Mouse (Mus musculus): ENCODE measurements around the gene Setd7. TPM values are rescaled to one million over a fixed set of nuclear protein-coding genes. Genes with fewer than 3 reads are reported as not detected.
A peak's percentile ranks its signal among the peaks of the same experiment; 100 is the strongest.

Gene Setd7
- polyA plus RNA-seq, 1 experiment from 2014 or later, result 5.1 TPM

DNA sequence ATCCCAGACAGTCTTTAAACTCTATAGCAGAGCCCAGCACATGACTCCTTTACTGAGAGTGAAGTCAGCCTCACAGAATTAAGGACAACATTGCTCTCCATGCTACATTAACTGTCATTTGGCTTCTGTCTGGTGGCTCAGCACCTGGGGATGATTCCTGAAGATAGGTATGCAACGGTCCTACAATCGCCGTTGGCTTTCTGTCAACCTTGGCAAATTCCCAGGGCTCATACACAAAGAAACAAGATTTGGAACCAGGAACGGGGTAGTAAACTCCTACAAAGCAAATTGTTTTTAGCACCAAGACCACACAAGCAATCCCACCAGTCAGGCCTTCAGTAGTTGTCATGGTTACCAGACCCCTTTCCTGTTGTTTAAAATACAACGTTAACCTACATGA, 27.1 kb downstream of the Setd7 start:
- Histone ChIP-seq H3K36me3 (peaks cover 90% of the 10 kb centered on the region), H3K9ac (no peak overlapping the region), H3K4me2 (replicated peaks) (no peak overlapping the region), H3K27me3 (no peaks in the 10 kb centered on the region), H3K9me3 (no peaks in the 10 kb centered on the region), H3K4me1 (peaks cover 25% of the 10 kb centered on the region), H3K4me3 (no peak overlapping the region), H3K27ac (no peak overlapping the region)
- no peak for ATAC-seq (ENCODE audit: low FRiP score, low read depth)
- 74% methylated on average over 5 of the region's 5 CpGs for WGBS

- ATAC-seq (ENCODE audit: low FRiP score, low read depth), result no peak
- Histone ChIP-seq H3K36me3 (peaks cover 89% of the 10 kb centered on the region), H3K27ac (peak overlapping the region; percentile 39; the same call in 1 of the 2 replicates)
These were observed 28.4 kb downstream of the Setd7 start for GRCm38 (mm10) chr3:51532282-51532620.

GRCm38 (mm10) chr3:51531473-51532281, 29.0 kb downstream of the Setd7 start:
- peaks cover 91% of the 10 kb centered on the region for H3K36me3 ChIP-seq
- peak overlapping the region; percentile 39; the same call in 1 of the 2 replicates for H3K27ac ChIP-seq
- 73% methylated on average over 13 of the region's 13 CpGs for WGBS

More at GRCm38 (mm10) chr3:51532282-51532620, 28.4 kb downstream of the Setd7 start:
- Histone ChIP-seq H3K4me3 (no peak overlapping the region), H3K9me3 (no peaks in the 10 kb centered on the region), H3K9ac (no peak overlapping the region), H3K4me1 (peaks cover 25% of the 10 kb centered on the region), H3K27me3 (no peaks in the 10 kb centered on the region), H3K4me2 (replicated peaks) (no peak overlapping the region)
- WGBS, result 79% methylated on average over 5 of the region's 5 CpGs

GRCm38 (mm10) chr3:51526891-51527290, 33.8 kb downstream of the Setd7 start:
- no peak for ATAC-seq (ENCODE audit: low FRiP score, low read depth)
- no peaks in the 10 kb centered on the region for H3K27me3 ChIP-seq
- peaks cover 96% of the 10 kb centered on the region for H3K36me3 ChIP-seq

More at GRCm38 (mm10) chr3:51531473-51532281, 29.0 kb downstream of the Setd7 start:
- Histone ChIP-seq H3K9me3 (no peaks in the 10 kb centered on the region), H3K9ac (no peak overlapping the region), H3K4me1 (peaks cover 25% of the 10 kb centered on the region), H3K4me2 (replicated peaks) (no peak overlapping the region), H3K27me3 (no peaks in the 10 kb centered on the region), H3K4me3 (no peak overlapping the region)
- ATAC-seq (ENCODE audit: low FRiP score, low read depth), result peak; percentile 45; the same call in 1 of the 2 replicates

GRCm38 (mm10) chr3:51525186-51525785, 35.4 kb downstream of the Setd7 start:
- H3K27ac ChIP-seq, result no peak overlapping the region
- H3K4me2 ChIP-seq (replicated peaks), result no peak overlapping the region
- no peak overlapping the region for H3K9ac ChIP-seq
- no peaks in the 10 kb centered on the region for H3K9me3 ChIP-seq
- H3K4me3 ChIP-seq, result no peak overlapping the region
- 83% methylated on average over 16 of the region's 16 CpGs for WGBS
- peaks cover 96% of the 10 kb centered on the region for H3K36me3 ChIP-seq
- H3K4me1 ChIP-seq, result no peaks in the 10 kb centered on the region
- no peak for ATAC-seq (ENCODE audit: low FRiP score, low read depth)
- no peaks in the 10 kb centered on the region for H3K27me3 ChIP-seq

More at GRCm38 (mm10) chr3:51526891-51527290, 33.8 kb downstream of the Setd7 start:
- 90% methylated on average over 13 of the region's 13 CpGs for WGBS
- 0 out of 2 replicates have a peak, but pooled peaks cover 4% of the 10 kb centered on the region for H3K4me1 ChIP-seq
- H3K4me3 ChIP-seq, result no peak overlapping the region
- no peak overlapping the region for H3K27ac ChIP-seq
- no peaks in the 10 kb centered on the region for H3K9me3 ChIP-seq
- no peak overlapping the region for H3K4me2 ChIP-seq (replicated peaks)
- H3K9ac ChIP-seq, result no peak overlapping the region

DNA sequence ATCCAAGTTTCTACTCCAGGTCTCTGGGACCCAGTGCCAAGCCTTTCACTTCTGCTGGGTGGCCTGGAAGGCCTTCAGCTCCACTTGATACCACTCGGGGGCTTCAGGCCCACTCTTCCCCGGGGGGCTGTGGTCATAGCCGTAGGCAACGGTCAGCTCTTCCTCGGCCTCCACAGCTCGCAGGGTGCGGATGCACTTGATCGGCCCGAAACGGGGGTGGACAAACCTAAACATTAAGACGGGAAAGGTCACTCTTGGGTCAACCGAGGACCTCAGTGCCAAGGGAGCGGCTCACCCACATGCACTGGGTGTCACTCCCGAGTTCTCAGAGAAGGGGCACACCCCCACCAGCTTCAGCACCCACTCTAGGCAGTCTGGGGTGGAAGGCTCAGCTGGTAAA, 39.4 kb downstream of the Setd7 start:
- Histone ChIP-seq H3K4me3 (no peak overlapping the region), H3K27ac (no peak overlapping the region), H3K9ac (no peak overlapping the region), H3K36me3 (peaks cover 75% of the 10 kb centered on the region), H3K9me3 (no peaks in the 10 kb centered on the region), H3K27me3 (no peaks in the 10 kb centered on the region), H3K4me1 (no peaks in the 10 kb centered on the region), H3K4me2 (replicated peaks) (no peak overlapping the region)
- WGBS, result 93% methylated on average over 14 of the region's 14 CpGs
- ATAC-seq (ENCODE audit: low FRiP score, low read depth), result no peak

- Histone ChIP-seq H3K4me3 (no peak overlapping the region), H3K4me1 (no peaks in the 10 kb centered on the region), H3K9ac (no peak overlapping the region), H3K27ac (no peak overlapping the region), H3K4me2 (replicated peaks) (no peak overlapping the region), H3K27me3 (no peaks in the 10 kb centered on the region), H3K36me3 (peaks cover 50% of the 10 kb centered on the region), H3K9me3 (no peaks in the 10 kb centered on the region)
- no peak for ATAC-seq (ENCODE audit: low FRiP score, low read depth)
- 69% methylated on average over 8 of the region's 8 CpGs for WGBS
These were observed 41.9 kb downstream of the Setd7 start for GRCm38 (mm10) chr3:51518763-51519121.

DNA sequence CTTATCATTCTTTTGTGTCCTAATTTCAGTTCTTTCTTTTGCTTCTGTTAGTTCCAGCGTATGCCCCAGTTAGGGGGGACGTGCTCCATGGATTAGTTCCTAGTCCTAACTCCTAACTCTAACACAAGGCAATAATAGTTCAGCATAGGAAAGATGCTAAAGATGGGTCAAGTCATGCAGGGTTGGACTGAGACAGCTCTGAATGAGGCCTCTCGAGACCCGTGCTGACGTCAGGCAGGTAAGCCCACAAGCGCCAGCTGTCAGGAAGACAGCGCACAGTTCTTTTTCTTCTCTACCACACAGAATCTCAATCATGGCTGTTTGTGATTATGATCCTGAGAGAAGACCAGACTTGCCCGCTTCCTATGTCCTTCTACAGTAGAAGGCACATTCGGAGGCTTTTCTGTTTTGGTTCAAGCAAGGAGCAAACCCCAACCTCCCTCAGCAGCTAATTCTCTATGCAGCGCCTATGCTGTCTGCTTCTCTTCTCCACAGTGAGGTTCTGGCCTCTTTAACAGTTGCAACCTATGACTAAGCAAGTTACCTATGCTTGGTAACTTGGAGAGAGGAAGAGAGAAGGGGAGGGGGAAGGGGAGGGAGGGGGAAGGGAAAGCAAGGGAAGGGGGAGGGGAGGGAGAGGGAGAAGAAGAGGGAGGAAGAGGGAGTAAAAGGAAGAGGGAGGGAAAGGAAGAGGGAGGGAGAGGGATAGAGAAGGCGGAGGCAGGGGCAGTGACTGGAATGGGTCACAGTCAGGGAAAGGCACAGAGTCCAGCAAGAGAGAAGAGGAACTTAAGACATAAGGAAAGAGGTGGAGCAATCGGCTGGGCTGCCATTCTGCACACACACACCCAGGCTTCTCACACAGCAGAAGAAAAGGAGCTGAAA, 42.6 kb downstream of the Setd7 start:
- WGBS, result 74% methylated on average over 12 of the region's 12 CpGs

GRCm38 (mm10) chr3:51517467-51517866, 43.2 kb downstream of the Setd7 start:
- H3K36me3 ChIP-seq, result peaks cover 37% of the 10 kb centered on the region
- 71% methylated on average over 4 of the region's 4 CpGs for WGBS
- no peak overlapping the region for H3K27ac ChIP-seq
- H3K9me3 ChIP-seq, result no peaks in the 10 kb centered on the region
- no peaks in the 10 kb centered on the region for H3K27me3 ChIP-seq
- ATAC-seq (ENCODE audit: low FRiP score, low read depth), result no peak
- no peak overlapping the region for H3K4me3 ChIP-seq
- no peak overlapping the region for H3K9ac ChIP-seq
- no peak overlapping the region for H3K4me2 ChIP-seq (replicated peaks)
- H3K4me1 ChIP-seq, result no peaks in the 10 kb centered on the region

More for the DNA sequence above, 42.6 kb downstream of the Setd7 start:
- Histone ChIP-seq H3K27me3 (no peaks in the 10 kb centered on the region), H3K4me3 (no peak overlapping the region), H3K36me3 (peaks cover 44% of the 10 kb centered on the region), H3K9ac (no peak overlapping the region), H3K9me3 (no peaks in the 10 kb centered on the region), H3K4me1 (no peaks in the 10 kb centered on the region), H3K27ac (no peak overlapping the region), H3K4me2 (replicated peaks) (no peak overlapping the region)
- ATAC-seq (ENCODE audit: low FRiP score, low read depth), result no peak

GRCm38 (mm10) chr3:51511983-51512382, 48.7 kb downstream of the Setd7 start:
- no peak for ATAC-seq (ENCODE audit: low FRiP score, low read depth)
- 94% methylated on average over 5 of the region's 5 CpGs for WGBS
- Histone ChIP-seq H3K36me3 (no peaks in the 10 kb centered on the region), H3K4me3 (no peak overlapping the region), H3K4me2 (replicated peaks) (no peak overlapping the region), H3K9me3 (no peaks in the 10 kb centered on the region), H3K9ac (no peak overlapping the region), H3K27ac (no peak overlapping the region), H3K4me1 (no peaks in the 10 kb centered on the region), H3K27me3 (no peaks in the 10 kb centered on the region)

DNA sequence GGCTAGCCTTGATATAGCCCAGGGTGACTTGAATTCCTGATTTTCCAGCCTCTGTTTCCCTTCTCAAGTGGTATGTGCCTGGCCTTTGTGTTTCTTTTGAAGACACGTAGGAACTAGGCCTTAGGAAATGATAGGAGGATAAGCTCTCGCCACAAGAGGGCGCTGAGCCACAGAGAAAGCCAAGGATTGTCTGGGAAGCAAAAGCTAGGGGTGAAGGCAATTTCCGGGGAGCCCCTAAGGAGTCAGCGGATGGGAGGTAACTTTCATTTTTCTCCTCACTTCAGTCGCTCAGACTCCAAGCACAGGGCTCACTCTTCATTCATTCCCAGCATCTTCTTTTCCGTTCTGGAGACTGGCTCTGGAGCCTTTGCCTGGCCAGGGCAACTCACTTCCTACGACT, 49.8 kb downstream of the Setd7 start:
- H3K4me1 ChIP-seq, result no peaks in the 10 kb centered on the region
- ATAC-seq (ENCODE audit: low FRiP score, low read depth), result no peak
- 30% methylated on average over 8 of the region's 8 CpGs for WGBS
- H3K9ac ChIP-seq, result no peak overlapping the region
- H3K27ac ChIP-seq, result no peak overlapping the region
- H3K4me2 ChIP-seq (replicated peaks), result peak overlapping the region; percentile 32
- no peaks in the 10 kb centered on the region for H3K27me3 ChIP-seq
- H3K4me3 ChIP-seq, result 0 out of 2 replicates have a peak overlapping the region, but pooled peaks have one; percentile 2
- no peaks in the 10 kb centered on the region for H3K9me3 ChIP-seq
- no peaks in the 10 kb centered on the region for H3K36me3 ChIP-seq

- Histone ChIP-seq H3K4me3 (no peak overlapping the region), H3K4me1 (no peaks in the 10 kb centered on the region), H3K9ac (no peak overlapping the region), H3K27ac (no peak overlapping the region), H3K36me3 (no peaks in the 10 kb centered on the region), H3K27me3 (no peaks in the 10 kb centered on the region), H3K9me3 (no peaks in the 10 kb centered on the region), H3K4me2 (replicated peaks) (no peak overlapping the region)
- 70% methylated on average over 19 of the region's 19 CpGs for WGBS
- no peak; the same call in 1 of the 2 replicates for ATAC-seq (ENCODE audit: low FRiP score, low read depth)
These were observed 55.2 kb downstream of the Setd7 start for GRCm38 (mm10) chr3:51505465-51505864.

Data from limb, embryonic 13.5 days (tissue).